10 mouse cellular contexts compared by ENCODE assay signal in genomic region chr13:58938464-58938863, GRCm38 (mm10).
DNase-seq lines count a peak whose midpoint lies in the region; ATAC-seq and TF ChIP-seq lines count a peak whose summit lies in the region.
"Had no signal": no experiment of that assay in that cellular context is flagged by ENCODE, and none has a peak within 500 bp of the region (broad histone marks: within the 10 kb centered on the region; RNA-seq: fewer than 3 reads in every experiment).

No protein-coding gene starts in this region.

- no peaks in the 10 kb centered on the region for H3K9me3 ChIP-seq in embryonic facial prominence, embryonic 14.5 days (ENCODE audit: control insufficient read depth, low read length)
- no peaks in the 10 kb centered on the region for H3K9me3 ChIP-seq in embryonic facial prominence, embryonic 10.5 days
- no peaks in the 10 kb centered on the region for H3K9me3 ChIP-seq in liver, postnatal 0 days (ENCODE audit: low read length)

- no peak overlapping the region for H3K4me3 ChIP-seq in embryonic facial prominence, embryonic 14.5 days (ENCODE audit: low read depth, low read length)
- H3K4me3 ChIP-seq in embryonic facial prominence, embryonic 10.5 days: no peak overlapping the region
- no peak overlapping the region for H3K4me3 ChIP-seq in liver, postnatal 0 days (ENCODE audit: low read depth, low read length)

- no peak overlapping the region for H3K4me2 ChIP-seq in embryonic facial prominence, embryonic 14.5 days (ENCODE audit: low read depth, low read length)
- no peak overlapping the region for H3K4me2 ChIP-seq in liver, postnatal 0 days (ENCODE audit: low read depth, low read length)

- 0 out of 2 replicates have a peak, but pooled peaks cover 4% of the 10 kb centered on the region for H3K4me1 ChIP-seq in embryonic facial prominence, embryonic 14.5 days (ENCODE audit: control insufficient read depth, insufficient read depth, low read length)
- H3K4me1 ChIP-seq in embryonic facial prominence, embryonic 10.5 days: peaks cover 22% of the 10 kb centered on the region
- no peaks in the 10 kb centered on the region for H3K4me1 ChIP-seq in liver, postnatal 0 days (ENCODE audit: insufficient read depth)

- peak; percentile 51 for DNase-seq in embryonic facial prominence, embryonic 14.5 days (ENCODE audit: low spot score)
- DNase-seq in embryonic facial prominence, embryonic 10.5 days (ENCODE audit: low spot score): no peak
- DNase-seq in liver, postnatal 0 days: no peak
- DNase-seq in liver: no peak
- peak; percentile 85 for DNase-seq in cerebellum, adult 8-10 months
- peak; percentile 17 for DNase-seq in lung, postnatal 36 days
- DNase-seq in layer of hippocampus, adult 9-10 months (ENCODE audit: low spot score): no peak
- DNase-seq in gastrocnemius, postnatal 25 days: no peak
- DNase-seq: heart, postnatal 14 days had no signal

- 73% methylated on average over 4 of the region's 4 CpGs for WGBS in embryonic facial prominence, embryonic 14.5 days
- 83% methylated on average over 4 of the region's 4 CpGs for WGBS in embryonic facial prominence, embryonic 10.5 days
- 68% methylated on average over 4 of the region's 4 CpGs for WGBS in liver, postnatal 0 days (ENCODE audit: insufficient replicate concordance)

- no peaks in the 10 kb centered on the region for H3K36me3 ChIP-seq in embryonic facial prominence, embryonic 14.5 days (ENCODE audit: control insufficient read depth, insufficient read depth, low read length)
- no peaks in the 10 kb centered on the region for H3K36me3 ChIP-seq in embryonic facial prominence, embryonic 10.5 days (replicated peaks)
- no peaks in the 10 kb centered on the region for H3K36me3 ChIP-seq in liver, postnatal 0 days (replicated peaks; ENCODE audit: insufficient read depth, low read length)

- H3K9ac ChIP-seq in embryonic facial prominence, embryonic 14.5 days (ENCODE audit: low read depth, low read length): no peak overlapping the region
- no peak overlapping the region for H3K9ac ChIP-seq in liver, postnatal 0 days (replicated peaks)

- no peak overlapping the region for H3K27ac ChIP-seq in embryonic facial prominence, embryonic 14.5 days (replicated peaks; ENCODE audit: low read depth, low read length)
- H3K27ac ChIP-seq in embryonic facial prominence, embryonic 10.5 days (replicated peaks): no peak overlapping the region
- no peak overlapping the region for H3K27ac ChIP-seq in liver, postnatal 0 days (ENCODE audit: low read depth)

- TF ChIP-seq EP300 in liver, postnatal 0 days (IDR thresholded peaks at IDR 0.05; ENCODE audit: low read depth): no peak

- no peak for ATAC-seq in embryonic facial prominence, embryonic 14.5 days (ENCODE audit: low read depth)
- no peak for ATAC-seq in liver, postnatal 0 days
- ATAC-seq: Patski had no signal

- H3K27me3 ChIP-seq in embryonic facial prominence, embryonic 14.5 days (replicated peaks; ENCODE audit: control insufficient read depth, insufficient read depth, low read length): no peaks in the 10 kb centered on the region
- peaks cover 14% of the 10 kb centered on the region for H3K27me3 ChIP-seq in embryonic facial prominence, embryonic 10.5 days (replicated peaks; ENCODE audit: low read depth, poor library complexity, severe bottlenecking)
- H3K27me3 ChIP-seq in liver, postnatal 0 days (ENCODE audit: insufficient read depth, low read length): no peaks in the 10 kb centered on the region

- TF ChIP-seq CTCF in liver, postnatal 0 days (IDR thresholded peaks at IDR 0.05; ENCODE audit: low read depth): 0 out of 2 replicates have a peak, but pooled peaks have one; percentile 6

Comparison
In these comparisons a context has a peak if more than half of its experiments do, and no peak if none do; other contexts are left out.
1. DNase-seq: peak in embryonic facial prominence, embryonic 14.5 days (single experiment), cerebellum, adult 8-10 months (single experiment) and lung, postnatal 36 days (single experiment); none in embryonic facial prominence, embryonic 10.5 days (single experiment), liver, postnatal 0 days (single experiment), liver (single experiment), layer of hippocampus, adult 9-10 months (single experiment) and gastrocnemius, postnatal 25 days (single experiment).